Mouse (Mus musculus): ENCODE results near the gene Ppp1r13l. TPM values are rescaled to one million over a fixed set of nuclear protein-coding genes. Genes with fewer than 3 reads are reported as not detected.

The Ppp1r13l gene
- polyA plus RNA-seq (2012; rRNA removed) = 11.1 and 11.8 TPM in 2 replicates

DNA sequence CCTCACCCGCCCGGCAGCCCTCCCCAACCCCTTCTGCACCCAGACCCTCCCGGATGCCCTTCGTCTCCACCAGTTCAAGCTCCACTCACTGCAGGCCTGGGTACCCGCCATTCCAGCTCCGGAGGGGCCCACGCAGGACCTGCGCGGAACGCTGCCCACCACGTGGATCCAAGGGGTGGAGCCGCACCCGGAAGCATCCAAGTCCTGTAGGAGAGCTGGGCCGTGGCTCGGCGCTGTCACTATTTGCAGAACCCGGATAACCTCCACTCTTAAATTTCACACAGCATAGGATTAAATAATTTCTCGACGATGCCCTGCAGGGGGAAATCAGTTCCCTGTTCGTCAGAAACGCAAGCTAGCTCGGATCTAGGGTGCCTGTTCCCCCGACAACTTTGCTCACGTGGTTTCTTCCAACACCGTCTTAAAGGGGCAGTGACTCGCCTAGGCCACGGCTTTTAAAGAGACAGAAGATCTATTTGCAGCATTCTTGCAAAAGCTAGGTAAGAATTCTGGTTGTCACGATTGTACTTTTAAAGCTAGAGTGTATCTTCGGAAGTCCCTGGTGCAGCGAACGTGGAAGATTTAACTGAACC, at the start of gene Ppp1r13l, which contains the start of gene Cd3eap:
Ppp1r13l (plus strand) TSS at position 451 of the 593 bp plus-strand sequence.
Cd3eap (minus strand) TSS at position 185 of the 593 bp plus-strand sequence.

DNA sequence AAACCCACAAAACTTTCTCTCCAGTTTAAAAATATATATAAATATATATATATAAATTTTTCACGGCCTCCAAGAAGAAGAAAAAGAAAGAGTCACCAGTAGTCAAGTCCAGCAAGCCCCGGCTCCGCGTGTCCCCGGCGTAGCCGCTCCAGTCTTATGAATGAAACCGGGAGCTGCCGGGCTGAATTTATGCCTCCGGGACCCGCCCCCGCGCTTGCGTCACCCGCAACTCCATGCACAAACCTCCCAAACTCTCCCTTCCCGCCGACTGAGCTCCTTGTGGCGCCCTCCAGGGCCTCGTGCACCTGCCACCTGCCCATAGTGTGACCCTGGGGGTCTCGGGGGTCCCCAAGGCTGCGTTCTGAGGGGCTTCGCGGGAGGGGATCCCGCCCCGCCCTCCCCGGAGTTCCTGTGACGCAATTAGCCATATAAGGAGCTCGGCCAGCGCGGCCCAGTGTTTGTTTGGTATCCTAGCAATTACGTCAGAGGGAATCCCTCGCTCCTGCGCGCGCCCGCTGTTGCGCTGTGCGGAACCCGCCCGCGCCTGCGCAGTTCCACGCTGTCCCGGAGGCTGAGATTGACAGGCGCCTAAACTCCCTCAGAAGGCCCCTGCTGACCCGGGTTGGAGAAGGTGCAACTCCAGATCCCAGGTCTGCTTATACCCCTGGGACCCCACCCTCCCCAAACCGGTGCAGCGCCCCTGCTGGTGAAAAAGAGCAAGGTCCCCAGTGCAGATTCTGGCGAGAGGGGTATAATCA, 49.5 kb upstream of the Ppp1r13l start, which contains the start of gene Fosb:
Fosb (minus strand) TSS at position 168 of the 758 bp plus-strand sequence.

DNA sequence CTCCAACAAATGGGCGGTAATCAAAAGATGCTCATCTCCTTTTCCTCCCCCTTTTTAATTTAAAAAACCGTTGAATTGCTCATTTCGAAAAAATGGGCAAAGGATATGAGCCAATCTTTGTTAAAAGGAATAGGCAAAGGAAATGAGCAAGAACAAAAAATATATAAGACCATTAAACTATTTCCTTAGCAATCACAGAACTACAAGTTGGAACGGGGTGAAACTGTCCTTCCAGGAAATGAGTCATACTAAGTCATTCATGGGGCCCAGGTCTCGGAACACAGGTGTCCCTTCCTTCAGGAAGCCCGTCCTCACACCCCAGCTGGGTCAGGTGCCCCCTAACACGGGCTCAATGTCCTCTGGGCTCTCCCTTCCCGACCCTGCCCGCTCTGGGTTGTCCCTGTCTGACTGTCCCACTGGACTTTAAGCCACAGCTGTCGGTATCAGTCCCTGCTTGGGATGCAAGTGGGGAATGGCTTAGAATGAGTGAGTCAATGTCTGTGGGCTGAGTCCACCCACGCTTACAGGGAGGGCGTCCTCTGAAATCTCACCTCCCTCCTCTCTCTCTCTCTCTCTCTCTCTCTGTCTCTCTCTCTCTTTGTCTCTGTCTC, 15.2 kb upstream of the Ppp1r13l start, which contains the start of gene Ercc1:
Ercc1 (plus strand) TSS at position 542 of the 611 bp plus-strand sequence.

DNA sequence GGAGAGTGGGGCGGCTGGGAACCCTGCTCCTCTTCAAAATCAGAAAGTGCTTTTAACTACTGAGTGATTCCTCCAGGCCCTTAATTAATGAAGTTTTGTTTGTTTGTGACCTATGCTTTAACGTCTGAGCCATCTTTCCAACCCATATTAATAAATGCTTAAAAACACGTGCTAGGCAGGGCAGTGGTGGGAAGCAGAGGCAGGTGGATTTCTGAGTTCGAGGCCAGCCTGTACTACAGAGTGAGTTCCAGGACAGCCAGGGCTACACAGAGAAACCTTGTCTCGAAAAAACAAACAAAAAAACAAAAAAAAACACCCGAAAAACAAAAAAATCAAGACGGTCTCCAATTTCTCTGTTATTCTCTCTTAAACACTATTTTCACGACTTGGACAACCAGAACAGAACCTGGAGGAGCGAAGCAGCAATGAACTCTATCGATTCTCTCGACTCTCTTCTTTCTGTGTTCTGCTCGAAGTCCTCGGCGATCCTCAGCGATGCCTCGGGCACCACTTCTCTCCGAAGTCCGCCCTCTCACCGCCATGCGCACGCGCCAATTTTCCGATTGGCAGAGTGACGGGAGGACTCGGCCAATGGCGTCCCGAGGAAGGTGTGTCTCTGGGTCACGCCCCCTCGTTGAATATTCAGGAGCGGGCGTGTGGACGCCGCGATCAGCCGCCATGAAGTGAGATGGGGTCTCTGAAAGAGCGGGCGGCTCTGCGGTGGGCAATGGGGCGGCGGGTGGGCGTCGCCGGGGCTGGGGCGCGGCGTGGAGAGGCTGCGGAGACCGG, 22.0 kb downstream of the Ppp1r13l start, which contains the start of gene Ercc2:
Ercc2 (plus strand) TSS at position 634 of the 789 bp plus-strand sequence.

DNA sequence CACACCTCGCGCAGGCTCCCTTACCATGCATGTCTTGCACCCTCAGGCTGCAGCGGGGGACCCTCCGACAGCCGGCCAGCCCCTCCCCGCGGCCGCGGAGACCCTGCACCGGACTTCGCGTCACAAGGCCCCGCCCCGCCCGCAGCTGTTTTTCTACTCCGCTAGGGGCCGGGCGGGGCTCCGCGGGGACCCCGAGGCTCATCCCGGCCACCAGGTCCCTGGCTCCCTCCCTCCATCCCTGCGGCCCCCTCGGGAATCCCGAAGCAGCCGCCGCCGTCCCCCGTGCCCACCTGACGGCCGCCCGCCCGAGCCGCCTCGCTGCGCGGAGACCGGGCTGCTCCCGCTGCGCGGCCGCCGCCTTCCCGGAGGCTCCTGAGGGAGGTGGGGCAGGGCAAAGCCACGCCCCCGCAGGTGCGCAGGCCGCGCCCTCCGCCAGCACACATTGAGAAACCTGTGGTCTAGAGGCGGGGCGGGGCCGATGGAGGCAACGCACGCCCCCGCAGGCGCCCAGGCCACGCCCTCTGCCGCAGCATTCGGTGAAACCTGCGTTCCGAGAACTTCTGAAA, 44.3 kb downstream of the Ppp1r13l start, which contains the start of gene Klc3:
Klc3 (minus strand) TSS at position 374 of the 566 bp plus-strand sequence.

DNA sequence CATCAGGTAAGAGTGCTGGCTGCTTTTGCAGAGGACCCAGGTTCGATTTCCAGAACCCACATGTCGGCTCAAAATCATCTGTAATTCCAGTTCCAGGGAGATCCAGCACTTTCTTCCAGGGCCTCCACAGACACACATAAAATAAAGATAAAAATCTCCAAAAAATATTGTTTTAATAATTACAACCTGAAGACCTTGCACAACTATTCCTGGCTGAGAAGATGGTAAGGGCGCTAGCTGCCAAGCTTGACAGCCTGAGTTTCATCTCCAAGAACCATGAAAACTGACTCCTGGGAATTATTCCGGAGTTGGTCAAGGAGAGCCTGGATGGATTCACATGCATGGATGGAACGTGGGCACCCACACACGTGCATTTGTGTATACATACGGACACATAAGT, 44.9 kb downstream of the Ppp1r13l start, which contains the start of gene Ckm:
Ckm (plus strand) TSS at position 301 of the 400 bp plus-strand sequence.

Other genes with a start within 250 kb of the Ppp1r13l start
- 0.97 and 3.3 TPM in 2 replicates for gene Gm4969, start 241.4 kb upstream of the Ppp1r13l start, polyA plus RNA-seq (2012; rRNA removed)
- gene Fbxo46, start 239.9 kb upstream of the Ppp1r13l start, polyA plus RNA-seq (2012; rRNA removed) = 10.6 and 11.1 TPM in 2 replicates
- gene Qpctl, start 210.5 kb upstream of the Ppp1r13l start, polyA plus RNA-seq (2012; rRNA removed) = 9.8 and 13.3 TPM in 2 replicates
- gene Snrpd2, start 210.0 kb upstream of the Ppp1r13l start, polyA plus RNA-seq (2012; rRNA removed) = 200 and 212 TPM in 2 replicates
- gene Gipr, start 193.6 kb upstream of the Ppp1r13l start, polyA plus RNA-seq (2012; rRNA removed) = 2.4 and 3.1 TPM in 2 replicates
- 26.1 and 34.5 TPM in 2 replicates for gene Eml2, start 183.3 kb upstream of the Ppp1r13l start, polyA plus RNA-seq (2012; rRNA removed)
- gene Gpr4, start 147.2 kb upstream of the Ppp1r13l start, polyA plus RNA-seq (2012; rRNA removed) = 1.6 and 4.5 TPM in 2 replicates
- gene Opa3, start 131.4 kb upstream of the Ppp1r13l start, polyA plus RNA-seq (2012; rRNA removed) = 24.3 and 29.1 TPM in 2 replicates
- 67.2 and 70.5 TPM in 2 replicates for gene Vasp, start 87.9 kb upstream of the Ppp1r13l start, polyA plus RNA-seq (2012; rRNA removed)
- 0.10 and 0.32 TPM in 2 replicates for gene Ppm1n, start 79.7 kb upstream of the Ppp1r13l start, polyA plus RNA-seq (2012; rRNA removed)
- gene Rtn2, start 77.1 kb upstream of the Ppp1r13l start, polyA plus RNA-seq (2012; rRNA removed) = 46.8 and 47.1 TPM in 2 replicates
- gene Fosb, start 49.7 kb upstream of the Ppp1r13l start, polyA plus RNA-seq (2012; rRNA removed) = 0.06 and 0.07 TPM in 2 replicates
- gene Ercc1, start 15.0 kb upstream of the Ppp1r13l start, polyA plus RNA-seq (2012; rRNA removed) = 63.7 and 67.6 TPM in 2 replicates
- 13.1 and 16.6 TPM in 2 replicates for gene Cd3eap, start 266 bp upstream of the Ppp1r13l start, polyA plus RNA-seq (2012; rRNA removed)
- gene Ercc2, start 22.3 kb downstream of the Ppp1r13l start, polyA plus RNA-seq (2012; rRNA removed) = 53.3 and 59.0 TPM in 2 replicates
- 1.8 and 2.0 TPM in 2 replicates for gene Klc3, start 44.4 kb downstream of the Ppp1r13l start, polyA plus RNA-seq (2012; rRNA removed)
- 0.40 and 0.76 TPM in 2 replicates for gene Ckm, start 45.0 kb downstream of the Ppp1r13l start, polyA plus RNA-seq (2012; rRNA removed)
- 33.8 and 41.7 TPM in 2 replicates for gene Mark4, start 99.1 kb downstream of the Ppp1r13l start, polyA plus RNA-seq (2012; rRNA removed)
- 2.1 and 2.9 TPM in 2 replicates for gene Exoc3l2, start 103.6 kb downstream of the Ppp1r13l start, polyA plus RNA-seq (2012; rRNA removed)
- 6.3 and 9.5 TPM in 2 replicates for gene Bloc1s3, start 148.6 kb downstream of the Ppp1r13l start, polyA plus RNA-seq (2012; rRNA removed)
- gene Trappc6a, start 148.6 kb downstream of the Ppp1r13l start, polyA plus RNA-seq (2012; rRNA removed) = 36.1 and 56.2 TPM in 2 replicates
- gene Nkpd1, start 158.1 kb downstream of the Ppp1r13l start, polyA plus RNA-seq (2012; rRNA removed) = 0.10 and 0.15 TPM in 2 replicates
- gene Ppp1r37, start 203.3 kb downstream of the Ppp1r13l start, polyA plus RNA-seq (2012; rRNA removed) = 59.4 and 66.9 TPM in 2 replicates
- 1.0 and 1.3 TPM in 2 replicates for gene Zfp296, start 217.5 kb downstream of the Ppp1r13l start, polyA plus RNA-seq (2012; rRNA removed)
- gene Gemin7, start 217.8 kb downstream of the Ppp1r13l start, polyA plus RNA-seq (2012; rRNA removed) = 40.7 and 66.6 TPM in 2 replicates
- 134 and 154 TPM in 2 replicates for gene Clasrp, start 244.7 kb downstream of the Ppp1r13l start, polyA plus RNA-seq (2012; rRNA removed)

All from central nervous system, embryonic 11.5 days (tissue).